10 mouse cellular contexts compared by ENCODE assay signal in genomic region chr8:123157888-123158465, GRCm38 (mm10). TPM values are rescaled to one million over a fixed set of nuclear protein-coding genes. Genes with fewer than 3 reads are reported as not detected.
A peak's percentile ranks its signal among the peaks of the same experiment; 100 is the strongest.
DNase-seq lines count a peak whose midpoint lies in the region; ATAC-seq and TF ChIP-seq lines count a peak whose summit lies in the region.
"Had no signal": no experiment of that assay in that cellular context is flagged by ENCODE, and none has a peak within 500 bp of the region (broad histone marks: within the 10 kb centered on the region; RNA-seq: fewer than 3 reads in every experiment).

Gene Sult5a1, minus strand, starts transcription at chr8:123158315.

- no peaks in the 10 kb centered on the region for H3K9me3 ChIP-seq in forebrain, embryonic 12.5 days
- no peaks in the 10 kb centered on the region for H3K9me3 ChIP-seq in forebrain, embryonic 14.5 days (replicated peaks; ENCODE audit: control insufficient read depth, low read length)
- no peaks in the 10 kb centered on the region for H3K9me3 ChIP-seq in lung, embryonic 16.5 days (ENCODE audit: control insufficient read depth, low read length)
- no peaks in the 10 kb centered on the region for H3K9me3 ChIP-seq in hindbrain, embryonic 16.5 days (ENCODE audit: control insufficient read depth, low read length)
- no peaks in the 10 kb centered on the region for H3K9me3 ChIP-seq in midbrain, postnatal 0 days (ENCODE audit: low read length)

- peaks cover 9% of the 10 kb centered on the region for H3K4me1 ChIP-seq in forebrain, embryonic 12.5 days
- no peaks in the 10 kb centered on the region for H3K4me1 ChIP-seq in forebrain, embryonic 14.5 days (ENCODE audit: control insufficient read depth, insufficient read depth, low read length)
- peaks cover 16% of the 10 kb centered on the region; the same call in 1 of the 2 replicates for H3K4me1 ChIP-seq in lung, embryonic 16.5 days (replicated peaks; ENCODE audit: control insufficient read depth, insufficient read depth, low read length)
- H3K4me1 ChIP-seq in hindbrain, embryonic 16.5 days (ENCODE audit: control insufficient read depth, insufficient read depth, low read depth, low read length), result no peaks in the 10 kb centered on the region; the same call in 1 of the 2 replicates
- no peaks in the 10 kb centered on the region for H3K4me1 ChIP-seq in midbrain, postnatal 0 days (ENCODE audit: insufficient read depth, low read length)

- H3K4me2 ChIP-seq in forebrain, embryonic 12.5 days, result 0 out of 2 replicates have a peak within 1 kb of the TSS, but pooled peaks have one; percentile 8
- H3K4me2 ChIP-seq in forebrain, embryonic 14.5 days (ENCODE audit: low read length), result no peak within 1 kb of the TSS
- H3K4me2 ChIP-seq in lung, embryonic 16.5 days (ENCODE audit: low read depth, low read length), result peak within 1 kb of the TSS; percentile 47
- H3K4me2 ChIP-seq in hindbrain, embryonic 16.5 days (ENCODE audit: low read length), result peak within 1 kb of the TSS; percentile 25
- no peak within 1 kb of the TSS for H3K4me2 ChIP-seq in midbrain, postnatal 0 days (ENCODE audit: low read depth, low read length, poor library complexity, severe bottlenecking)

- whole genome bisulfite sequencing in forebrain, embryonic 12.5 days, result 32% methylated on average over 13 of the region's 13 CpGs
- 31% methylated on average over 13 of the region's 13 CpGs for WGBS in forebrain, embryonic 14.5 days
- WGBS in lung, embryonic 16.5 days, result 17% methylated on average over 13 of the region's 13 CpGs
- 39% methylated on average over 13 of the region's 13 CpGs for WGBS in hindbrain, embryonic 16.5 days
- WGBS in midbrain, postnatal 0 days, result 34% methylated on average over 13 of the region's 13 CpGs

- TF ChIP-seq CTCF in midbrain, postnatal 0 days (IDR thresholded peaks at IDR 0.05), result peak; percentile 11; the same call in 1 of the 2 replicates

- H3K27me3 ChIP-seq in forebrain, embryonic 12.5 days, result no peaks in the 10 kb centered on the region
- no peaks in the 10 kb centered on the region for H3K27me3 ChIP-seq in forebrain, embryonic 14.5 days (replicated peaks; ENCODE audit: control insufficient read depth, insufficient read depth, low read length)
- H3K27me3 ChIP-seq in lung, embryonic 16.5 days (ENCODE audit: control insufficient read depth, insufficient read depth, low read depth, low read length), result no peaks in the 10 kb centered on the region
- no peaks in the 10 kb centered on the region for H3K27me3 ChIP-seq in hindbrain, embryonic 16.5 days (replicated peaks; ENCODE audit: control insufficient read depth, insufficient read depth, low read length)
- H3K27me3 ChIP-seq in midbrain, postnatal 0 days (ENCODE audit: insufficient read depth, low read length), result no peaks in the 10 kb centered on the region

- H3K36me3 ChIP-seq in forebrain, embryonic 12.5 days (replicated peaks), result no peaks in the 10 kb centered on the region
- H3K36me3 ChIP-seq in forebrain, embryonic 14.5 days (ENCODE audit: control insufficient read depth, insufficient read depth, low read length), result no peaks in the 10 kb centered on the region
- H3K36me3 ChIP-seq in lung, embryonic 16.5 days (ENCODE audit: control insufficient read depth, insufficient read depth, low read length), result no peaks in the 10 kb centered on the region
- no peaks in the 10 kb centered on the region for H3K36me3 ChIP-seq in hindbrain, embryonic 16.5 days (ENCODE audit: control insufficient read depth, insufficient read depth, low read length)
- no peaks in the 10 kb centered on the region for H3K36me3 ChIP-seq in midbrain, postnatal 0 days (ENCODE audit: insufficient read depth, low read length)

- H3K27ac ChIP-seq in forebrain, embryonic 12.5 days, result no peak within 1 kb of the TSS
- no peak within 1 kb of the TSS for H3K27ac ChIP-seq in forebrain, embryonic 14.5 days (ENCODE audit: low read depth, low read length)
- no peak within 1 kb of the TSS for H3K27ac ChIP-seq in lung, embryonic 16.5 days (ENCODE audit: low read length)
- H3K27ac ChIP-seq in hindbrain, embryonic 16.5 days (ENCODE audit: low read depth, low read length), result no peak within 1 kb of the TSS
- no peak within 1 kb of the TSS for H3K27ac ChIP-seq in midbrain, postnatal 0 days (ENCODE audit: low read depth, low read length)

- no peak for DNase-seq in forebrain, embryonic 14.5 days (ENCODE audit: low spot score)
- DNase-seq in lung, adult 18-20 months, result no peak
- DNase-seq in midbrain, postnatal 0 days (ENCODE audit: low spot score), result no peak
- DNase-seq in spleen, postnatal 10 days (ENCODE audit: low spot score in 2 of 2), result no peak
- DNase-seq: thymus, adult 18-20 months had no signal

- no peak within 1 kb of the TSS for H3K4me3 ChIP-seq in forebrain, embryonic 12.5 days (replicated peaks)
- H3K4me3 ChIP-seq in forebrain, embryonic 14.5 days (ENCODE audit: low read depth, low read length), result no peak within 1 kb of the TSS
- H3K4me3 ChIP-seq in lung, embryonic 16.5 days (ENCODE audit: low read length), result peak within 1 kb of the TSS; percentile 34
- H3K4me3 ChIP-seq in hindbrain, embryonic 16.5 days (ENCODE audit: low read length), result no peak within 1 kb of the TSS
- no peak within 1 kb of the TSS for H3K4me3 ChIP-seq in midbrain, postnatal 0 days (ENCODE audit: low read depth, low read length)
- H3K4me3 ChIP-seq: myocyte had no signal

- no peak for ATAC-seq in forebrain, embryonic 12.5 days (ENCODE audit: low FRiP score)
- no peak for ATAC-seq in forebrain, embryonic 14.5 days
- ATAC-seq in lung, embryonic 16.5 days (ENCODE audit: low read depth), result peak; percentile 71
- ATAC-seq in hindbrain, embryonic 16.5 days, result no peak
- no peak for ATAC-seq in midbrain, postnatal 0 days (ENCODE audit: low FRiP score)
- ATAC-seq in inflammation-experienced regulatory T-cells, adult 6 months, result no peak

- H3K9ac ChIP-seq in forebrain, embryonic 12.5 days, result no peak within 1 kb of the TSS
- H3K9ac ChIP-seq in forebrain, embryonic 14.5 days (ENCODE audit: low read length), result no peak within 1 kb of the TSS
- peak within 1 kb of the TSS; percentile 50 for H3K9ac ChIP-seq in lung, embryonic 16.5 days (ENCODE audit: low read length)
- no peak within 1 kb of the TSS for H3K9ac ChIP-seq in hindbrain, embryonic 16.5 days (ENCODE audit: low read depth, low read length)
- H3K9ac ChIP-seq in midbrain, postnatal 0 days (replicated peaks; ENCODE audit: low read length, poor library complexity, severe bottlenecking), result no peak within 1 kb of the TSS

RNA-seq across cellular contexts. Expression of gene Sult5a1, which starts in this region (rescaled TPM):
- 1.7 and 1.9 TPM in 2 replicates for polyA plus RNA-seq in forebrain, embryonic 12.5 days (2016; fragmentation: Nextera tagmentation; extraction: Ambion mirVana)
- polyA plus RNA-seq in forebrain, embryonic 14.5 days (2014; fragmentation: Nextera tagmentation; extraction: Ambion mirVana), result 0.33 and 0.93 TPM in 2 replicates
- polyA plus RNA-seq in lung, embryonic 16.5 days (2015; fragmentation: Nextera tagmentation; extraction: Ambion mirVana), result 21.2 and 24.7 TPM in 2 replicates
- 1.8 and 2.5 TPM in 2 replicates for polyA plus RNA-seq in hindbrain, embryonic 16.5 days (2015; fragmentation: Nextera tagmentation; extraction: Ambion mirVana)
- total RNA-seq in midbrain, postnatal 0 days (2014; rRNA removed), result 0.80 and 2.8 TPM in 2 replicates
- 1.1 and 2.2 TPM in 2 replicates for polyA plus RNA-seq in midbrain, postnatal 0 days (2015; fragmentation: Nextera tagmentation; extraction: Ambion mirVana)
- under 1 TPM in 1 of 3 experiments, not detected in 2; 0.20 TPM for polyA plus RNA-seq in inflammation-experienced regulatory T-cells, adult 6 months (2017; shearing (Covaris generic))

Comparison
In these comparisons a context has a peak if more than half of its experiments do, and no peak if none do; other contexts are left out.
1. H3K4me2 ChIP-seq: peak in forebrain, embryonic 12.5 days (single experiment), lung, embryonic 16.5 days (single experiment) and hindbrain, embryonic 16.5 days (single experiment); none in forebrain, embryonic 14.5 days (single experiment) and midbrain, postnatal 0 days (single experiment).